Mouse (Mus musculus) kidney, adult 2 months (tissue): ENCODE data around the gene Pde6g.

Source experiments
- CTCF ChIP-seq: fragments of 200-500 bp; conservative IDR thresholded peaks from 2 replicates; pipeline ENCODE4 v1.5.1; 2011; ENCODE audit warnings: low read depth, mild to moderate bottlenecking, control low read depth, low read length, moderate library complexity, mixed read lengths; ENCODE audit not compliant: insufficient read depth, insufficient read length
- POLR2A ChIP-seq: fragments of 200-500 bp; IDR thresholded peaks from one replicate; pipeline ENCODE4 v1.6.1; 2011; ENCODE audit warnings: low read depth, low read length, control low read depth

DNA sequence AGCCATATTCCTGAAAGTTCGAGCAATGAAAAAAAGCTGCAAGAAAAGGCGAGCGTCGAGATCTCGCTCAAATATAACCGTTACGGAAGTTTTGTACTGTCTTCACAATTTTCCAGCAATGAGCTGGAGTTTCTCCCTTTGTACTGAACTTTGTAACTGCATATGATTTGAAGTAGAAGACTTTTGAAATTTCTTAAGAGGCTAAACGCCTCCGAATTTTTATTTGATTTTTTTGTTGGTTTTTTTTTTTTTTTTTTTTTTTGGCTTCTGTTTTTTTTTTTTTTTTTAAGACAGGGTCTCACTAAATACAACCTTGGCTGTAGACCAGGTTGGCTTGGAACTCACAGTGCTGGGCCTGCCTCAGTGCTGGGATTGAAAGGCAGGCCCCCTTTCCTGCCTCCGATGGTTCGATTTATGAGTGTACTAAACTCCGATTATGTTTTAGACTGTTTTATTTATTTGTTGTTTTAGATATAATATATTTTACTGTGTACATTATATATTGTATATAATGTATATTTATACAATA is 15.4 kb downstream of the Pde6g start:
- TF ChIP-seq POLR2A (no peak), CTCF (no peak)
